Mouse (Mus musculus): ENCODE measurements at regions not wholly inside any gene's neighbourhood (a gene's known extent, or its start where the extent isn't known, plus 50 kb on each side); places are given as distances from the start of the nearest gene placed in this dataset.

DNA sequence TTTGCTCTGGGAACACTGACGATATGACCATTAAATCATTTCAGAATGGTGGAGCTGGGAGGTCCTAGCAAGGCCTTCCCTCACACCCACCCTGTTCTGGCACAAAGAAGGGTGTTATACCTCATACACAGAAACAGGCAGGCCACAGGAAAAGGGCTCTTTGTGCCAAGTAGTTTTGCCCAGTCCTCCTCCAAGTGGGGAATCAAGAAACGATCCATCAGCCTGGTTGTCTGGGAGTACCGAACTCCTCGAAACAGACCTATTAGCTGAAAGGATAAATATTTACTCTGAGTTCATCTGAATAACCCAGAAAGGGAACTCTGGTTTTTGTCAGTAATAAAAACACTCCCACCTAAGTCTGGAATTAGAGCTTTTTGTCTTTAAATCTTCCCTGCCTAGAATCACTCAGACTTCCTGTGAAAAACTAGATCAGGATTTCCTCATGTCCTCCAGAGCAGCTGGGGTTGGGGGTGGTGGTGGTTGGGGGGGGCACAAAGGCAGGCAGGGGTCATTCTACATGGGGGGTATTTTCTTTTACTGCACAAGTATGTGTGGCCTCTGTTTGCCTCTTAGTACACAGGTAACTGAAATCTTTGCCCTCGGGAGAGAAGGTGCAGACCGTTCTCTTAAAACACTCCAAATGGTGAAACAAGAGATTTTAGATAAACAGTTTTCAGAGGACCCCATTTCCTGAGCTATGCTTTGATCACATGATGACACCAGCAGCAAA is 681.3 kb downstream of the Gsdmc2 start:
- Histone ChIP-seq H3K4me2 (ENCODE audit: insufficient read depth, low read depth, poor library complexity, severe bottlenecking) (no peak overlapping the region), H3K79me2 (replicated peaks; ENCODE audit: control insufficient read depth, extremely low read depth, insufficient read depth, poor library complexity, severe bottlenecking) (no peaks in the 10 kb centered on the region), H3K36me3 (replicated peaks in 1 of 2; ENCODE audit: control insufficient read depth in 1 of 2, insufficient read depth in 1 of 2, low read length in 1 of 2) (no peaks in the 10 kb centered on the region), H3K27me3 (replicated peaks) (no peaks in the 10 kb centered on the region), H3K27ac (ENCODE audit: insufficient read depth, low read depth) (no peak overlapping the region), H3K9me3 (replicated peaks; ENCODE audit: low read length) (no peaks in the 10 kb centered on the region), H3K9ac (ENCODE audit: insufficient read depth, low read depth) (no peak overlapping the region), H3K4me3 (replicated peaks in 1 of 3; ENCODE audit: low read depth in 2 of 3, low read length in 2 of 3, poor library complexity in 1 of 3) (no peak overlapping the region), H3K4me1 (ENCODE audit: control insufficient read depth in 1 of 2, insufficient read depth in 2 of 2) (no peaks in the 10 kb centered on the region)
- DNase-seq (ENCODE audit: extremely low read depth), result no peak
- dilution Hi-C loops (cut with MboI; ENCODE audit: extremely low pct_ligation_motif_present, extremely low pct_unique_long_range_greater_than_20kb, low sequenced_read_pairs) (no loop called here), in situ Hi-C loops (cut with MboI; ENCODE audit: low pct_ligation_motif_present, low pct_unique_long_range_greater_than_20kb, low sequenced_read_pairs) (no loop called here)
- TF ChIP-seq JUND (conservative IDR thresholded peaks at IDR 0.05; ENCODE audit: low read depth, low read length), result no peak
- TF ChIP-seq RCOR1 (conservative IDR thresholded peaks at IDR 0.05; ENCODE audit: low read depth, low read length), result no peak
- TF ChIP-seq UBTF (IDR thresholded peaks at IDR 0.05; ENCODE audit: low read depth, low read length), result no peak
- TF ChIP-seq TBP (conservative IDR thresholded peaks at IDR 0.05; ENCODE audit: low read depth, low read length), result no peak
- no peak for TF ChIP-seq CHD2 (IDR thresholded peaks at IDR 0.05; ENCODE audit: low read length)

DNA sequence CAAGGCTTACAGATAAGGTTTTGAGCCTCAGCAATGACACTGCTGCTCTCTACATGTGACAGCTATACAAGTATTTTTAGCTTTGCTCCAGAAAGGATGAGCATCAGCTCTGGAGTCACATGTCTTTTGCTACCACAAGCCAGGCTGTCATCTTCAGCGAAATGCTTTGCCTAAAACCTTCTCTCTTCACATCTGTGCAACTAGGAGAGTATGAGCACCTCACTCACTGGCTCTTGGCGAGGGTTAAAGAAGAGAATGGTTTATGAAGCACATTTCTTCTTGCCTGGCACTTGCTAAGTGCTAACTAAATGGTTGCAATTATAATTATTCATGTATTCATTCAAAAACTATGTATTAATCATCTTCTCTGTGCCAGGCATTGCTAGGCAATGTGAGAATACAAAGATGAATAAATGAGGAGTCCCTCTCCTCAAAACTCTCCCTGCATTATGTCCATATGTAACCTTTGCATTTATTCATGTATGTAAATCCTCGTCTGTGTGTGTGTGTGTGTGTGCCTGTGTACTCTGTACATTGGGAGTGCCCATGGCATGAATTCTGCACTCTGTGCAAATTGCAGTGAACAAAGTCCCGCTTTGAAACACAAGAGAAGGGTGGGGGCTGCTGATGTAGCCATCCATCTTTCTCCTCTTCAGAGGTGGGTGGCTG is 682.0 kb downstream of the Gsdmc2 start:
- no peaks in the 10 kb centered on the region for H3K9me3 ChIP-seq (replicated peaks; ENCODE audit: low read length)
- no peak overlapping the region for H3K9ac ChIP-seq (ENCODE audit: insufficient read depth, low read depth)
- no peaks in the 10 kb centered on the region for H3K27me3 ChIP-seq (replicated peaks)
- dilution Hi-C loops (cut with MboI; ENCODE audit: extremely low pct_ligation_motif_present, extremely low pct_unique_long_range_greater_than_20kb, low sequenced_read_pairs), result no loop called here
- H3K27ac ChIP-seq (ENCODE audit: insufficient read depth, low read depth), result no peak overlapping the region
- H3K36me3 ChIP-seq (replicated peaks in 1 of 2; ENCODE audit: control insufficient read depth in 1 of 2, insufficient read depth in 1 of 2, low read length in 1 of 2), result no peaks in the 10 kb centered on the region
- no peak for DNase-seq (ENCODE audit: extremely low read depth)
- in situ Hi-C loops (cut with MboI; ENCODE audit: low pct_ligation_motif_present, low pct_unique_long_range_greater_than_20kb, low sequenced_read_pairs), result no loop called here
- no peak overlapping the region for H3K4me2 ChIP-seq (ENCODE audit: insufficient read depth, low read depth, poor library complexity, severe bottlenecking)
- TF ChIP-seq HCFC1 (IDR thresholded peaks at IDR 0.05; ENCODE audit: low read depth, low read length) (no peak), GABPA (IDR thresholded peaks at IDR 0.05; ENCODE audit: insufficient replicate concordance, low read depth, low read length) (no peak)
- no peaks in the 10 kb centered on the region for H3K79me2 ChIP-seq (replicated peaks; ENCODE audit: control insufficient read depth, extremely low read depth, insufficient read depth, poor library complexity, severe bottlenecking)
- no peaks in the 10 kb centered on the region for H3K4me1 ChIP-seq (ENCODE audit: control insufficient read depth in 1 of 2, insufficient read depth in 2 of 2)
- no peak overlapping the region for H3K4me3 ChIP-seq (replicated peaks in 1 of 3; ENCODE audit: low read depth in 2 of 3, low read length in 2 of 3, poor library complexity in 1 of 3)

GRCm38 (mm10) chr15:63123123-63123688 is 721.8 kb downstream of the Gsdmc2 start:
- dilution Hi-C loops (cut with MboI; ENCODE audit: extremely low pct_ligation_motif_present, extremely low pct_unique_long_range_greater_than_20kb, low sequenced_read_pairs) (no loop called here), in situ Hi-C loops (cut with MboI; ENCODE audit: low pct_ligation_motif_present, low pct_unique_long_range_greater_than_20kb, low sequenced_read_pairs) (no loop called here)
- no peaks in the 10 kb centered on the region for H3K27me3 ChIP-seq (replicated peaks)
- H3K9me3 ChIP-seq (replicated peaks; ENCODE audit: low read length), result no peaks in the 10 kb centered on the region
- no peaks in the 10 kb centered on the region for H3K36me3 ChIP-seq (replicated peaks in 1 of 2; ENCODE audit: control insufficient read depth in 1 of 2, insufficient read depth in 1 of 2, low read length in 1 of 2)
- TF ChIP-seq ELF1 (IDR thresholded peaks at IDR 0.05; ENCODE audit: low read depth, low read length) (no peak), MXI1 (IDR thresholded peaks at IDR 0.05; ENCODE audit: low read depth, low read length) (no peak), KAT2A (IDR thresholded peaks at IDR 0.05; ENCODE audit: insufficient replicate concordance, low read length) (no peak), RCOR1 (conservative IDR thresholded peaks at IDR 0.05; ENCODE audit: low read depth, low read length) (no peak), CHD2 (IDR thresholded peaks at IDR 0.05; ENCODE audit: low read length) (no peak), MAFK (IDR thresholded peaks at IDR 0.05; ENCODE audit: insufficient replicate concordance, low read length) (no peak), JUN (IDR thresholded peaks at IDR 0.05; ENCODE audit: insufficient read depth, low read depth, low read length) (no peak), POLR2AphosphoS2 (IDR thresholded peaks at IDR 0.05; ENCODE audit: low read depth, low read length) (no peak), ZC3H11A (IDR thresholded peaks at IDR 0.05; ENCODE audit: low read depth, low read length) (no peak), MYC (IDR thresholded peaks at IDR 0.05; ENCODE audit: low read depth, low read length) (no peak), ETS1 (conservative IDR thresholded peaks at IDR 0.05; ENCODE audit: low read depth, low read length) (no peak), MAX (IDR thresholded peaks at IDR 0.05; ENCODE audit: low read length) (no peak), CTCF (conservative IDR thresholded peaks at IDR 0.05 in 1 of 2, IDR thresholded peaks at IDR 0.05 in 1 of 2; ENCODE audit: low read depth in 2 of 2, low read length in 2 of 2) (no peak), UBTF (IDR thresholded peaks at IDR 0.05; ENCODE audit: low read depth, low read length) (no peak), SIN3A (IDR thresholded peaks at IDR 0.05; ENCODE audit: low read length) (no peak), ZNF384 (IDR thresholded peaks at IDR 0.05; ENCODE audit: low read depth, low read length) (no peak), JUND (conservative IDR thresholded peaks at IDR 0.05; ENCODE audit: low read depth, low read length) (no peak), TCF12 (IDR thresholded peaks at IDR 0.05; ENCODE audit: low read depth, low read length) (no peak), NRF1 (IDR thresholded peaks at IDR 0.05; ENCODE audit: low read depth, low read length) (no peak), USF2 (conservative IDR thresholded peaks at IDR 0.05; ENCODE audit: low read depth, low read length) (no peak)
- 0 out of 4 replicates have a peak, but pooled peaks cover 0 to 6% of the 10 kb centered on the region in 2 experiments for H3K4me1 ChIP-seq (ENCODE audit: control insufficient read depth in 1 of 2, insufficient read depth in 2 of 2)
- no peaks in the 10 kb centered on the region for H3K79me2 ChIP-seq (replicated peaks; ENCODE audit: control insufficient read depth, extremely low read depth, insufficient read depth, poor library complexity, severe bottlenecking)
- peak overlapping the region; percentile 58; the same call in 1 of the 2 replicates for H3K9ac ChIP-seq (ENCODE audit: insufficient read depth, low read depth)
- peak overlapping the region in 1 of 3 experiments; percentile 44 for H3K4me3 ChIP-seq (replicated peaks in 1 of 3; ENCODE audit: low read depth in 2 of 3, low read length in 2 of 3, poor library complexity in 1 of 3)
- no peak overlapping the region for H3K27ac ChIP-seq (ENCODE audit: insufficient read depth, low read depth)
- peak; percentile 8 for DNase-seq (ENCODE audit: extremely low read depth)
- peak overlapping the region; percentile 63 for H3K4me2 ChIP-seq (ENCODE audit: insufficient read depth, low read depth, poor library complexity, severe bottlenecking)
